Mouse (Mus musculus): ENCODE data around the gene Tex2.

Gene Tex2

GRCm38 (mm10) chr11:106460671-106461070, 152.6 kb downstream of the Tex2 start:
- DNase-seq (ENCODE audit: low spot score in 2 of 2): no peak

- DNase-seq (ENCODE audit: low spot score in 2 of 2): no peak
Measured at GRCm38 (mm10) chr11:106458540-106458939, 154.7 kb downstream of the Tex2 start.

Measured in spleen, postnatal 14 days (tissue).